Mouse (Mus musculus): ENCODE data around the gene Pfkfb4. TPM values are rescaled to one million over a fixed set of nuclear protein-coding genes. Genes with fewer than 3 reads are reported as not detected.

The Pfkfb4 gene
- 1 to 10 TPM; 2.3 to 2.7 TPM for total RNA-seq (2021)

- DNase-seq (ENCODE audit: low spot score) = peak; percentile 96
- intact Hi-C loops (cut with DNase I) = no loop called here
Measured at GRCm38 (mm10) chr9:108991428-108992084, at the start of gene Pfkfb4. TSS of gene Pfkfb4 (plus strand) at chr9:108991778.

GRCm38 (mm10) chr9:108945111-108945510, 46.5 kb upstream of the Pfkfb4 start:
- no peak for DNase-seq (ENCODE audit: low spot score)
- intact Hi-C loops (cut with DNase I) = no loop called here

GRCm38 (mm10) chr9:108945608-108946007, 46.0 kb upstream of the Pfkfb4 start:
- intact Hi-C loops (cut with DNase I) = no loop called here
- no peak for DNase-seq (ENCODE audit: low spot score)

DNA sequence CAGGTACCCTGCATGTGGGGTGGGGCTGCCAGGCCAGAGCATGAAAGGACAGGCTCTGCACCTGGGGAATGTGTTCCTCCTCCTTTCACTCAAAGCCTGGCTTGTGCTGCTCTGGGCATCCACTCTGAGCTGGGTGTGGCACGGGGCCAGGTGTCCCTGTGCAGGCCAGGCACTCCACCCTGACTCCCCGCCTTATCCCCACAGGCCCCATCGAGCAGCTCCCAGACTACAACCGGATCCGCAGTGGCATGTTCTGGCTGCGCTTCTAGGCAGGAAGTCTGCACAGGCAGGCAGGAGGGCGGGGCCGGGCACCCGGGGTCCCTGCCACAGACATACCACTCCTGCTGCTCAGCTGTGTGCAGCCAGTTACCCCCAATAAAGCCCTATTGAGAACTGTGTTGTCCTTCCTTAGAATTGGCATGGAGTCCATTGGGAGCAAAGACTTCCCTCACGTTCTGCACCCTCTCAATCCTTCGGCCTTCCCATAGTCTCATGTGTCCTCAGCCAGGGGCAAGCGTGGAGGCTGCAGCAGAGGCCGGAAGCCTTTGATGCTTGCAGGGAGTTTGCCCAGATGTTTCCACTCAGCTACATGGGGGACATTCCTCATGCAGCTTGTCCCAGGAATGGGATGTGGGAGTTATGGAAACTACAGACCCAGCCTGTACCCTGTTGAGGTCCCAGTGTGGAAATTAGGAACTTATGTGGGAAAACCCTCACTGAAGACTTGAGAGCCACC, 42.2 kb upstream of the Pfkfb4 start:
- DNase-seq (ENCODE audit: low spot score) = peak; percentile 16
- intact Hi-C loops (cut with DNase I) = no loop called here

GRCm38 (mm10) chr9:108949967-108950728, 41.4 kb upstream of the Pfkfb4 start:
- intact Hi-C loops (cut with DNase I) = no loop called here
- DNase-seq (ENCODE audit: low spot score) = no peak

DNA sequence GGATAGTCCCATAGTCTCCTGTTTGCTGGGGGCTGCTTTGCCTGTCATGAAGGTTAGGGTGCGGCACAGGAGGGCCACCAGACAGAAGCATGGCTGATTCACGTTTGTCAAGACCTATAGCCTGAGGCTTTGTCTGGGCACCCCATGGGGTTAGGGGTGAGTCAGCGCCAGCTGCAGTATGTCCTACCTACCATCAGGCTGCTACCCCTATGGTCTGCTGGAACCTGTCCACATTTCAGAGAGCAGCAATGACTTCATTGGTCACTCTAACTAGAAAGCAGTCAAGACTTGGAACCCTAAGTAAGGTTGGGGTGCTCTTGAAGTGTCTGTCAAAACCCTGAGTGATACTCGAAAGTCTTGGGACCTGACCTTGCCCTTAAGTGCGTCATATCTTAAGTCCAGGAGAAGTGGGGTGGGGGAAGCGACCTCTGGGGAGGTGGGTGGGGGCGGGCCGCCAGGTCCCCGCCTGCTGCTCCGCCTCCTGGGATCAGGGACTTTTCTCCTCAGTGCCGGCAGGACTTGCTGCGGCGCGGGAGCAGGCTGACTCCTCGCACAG, 38.4 kb upstream of the Pfkfb4 start, which contains the start of gene Col7a1:
Gene Col7a1, plus strand, starts transcription at position 506 of the 556 bp plus-strand sequence.
- intact Hi-C loops (cut with DNase I) = no loop called here
- no peak for DNase-seq (ENCODE audit: low spot score)

DNA sequence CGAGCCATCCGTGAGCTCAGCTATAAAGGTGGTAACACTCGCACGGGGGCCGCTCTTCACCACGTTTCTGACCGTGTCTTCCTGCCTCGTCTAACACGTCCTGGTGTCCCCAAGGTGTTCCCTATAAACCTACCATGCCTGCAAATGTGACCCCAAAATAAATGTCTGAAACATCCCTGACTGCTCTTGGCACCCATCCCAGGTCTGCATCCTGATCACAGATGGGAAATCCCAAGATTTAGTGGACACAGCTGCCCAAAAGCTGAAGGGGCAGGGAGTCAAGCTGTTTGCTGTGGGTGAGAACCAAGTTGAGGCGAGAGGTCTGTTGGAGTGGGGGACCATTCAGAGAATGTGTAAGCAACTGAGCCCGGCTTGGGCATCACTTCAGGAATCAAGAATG, 36.3 kb upstream of the Pfkfb4 start:
- no peak for DNase-seq (ENCODE audit: low spot score)
- intact Hi-C loops (cut with DNase I) = no loop called here

- intact Hi-C loops (cut with DNase I) = no loop called here
- DNase-seq (ENCODE audit: low spot score) = no peak
Measured at GRCm38 (mm10) chr9:108955846-108956245, 35.7 kb upstream of the Pfkfb4 start.

- no peak for DNase-seq (ENCODE audit: low spot score)
- intact Hi-C loops (cut with DNase I) = no loop called here
Measured at GRCm38 (mm10) chr9:108963577-108963976, 28.0 kb upstream of the Pfkfb4 start.

GRCm38 (mm10) chr9:108964338-108964737, 27.2 kb upstream of the Pfkfb4 start:
- no peak for DNase-seq (ENCODE audit: low spot score)
- intact Hi-C loops (cut with DNase I) = no loop called here

DNA sequence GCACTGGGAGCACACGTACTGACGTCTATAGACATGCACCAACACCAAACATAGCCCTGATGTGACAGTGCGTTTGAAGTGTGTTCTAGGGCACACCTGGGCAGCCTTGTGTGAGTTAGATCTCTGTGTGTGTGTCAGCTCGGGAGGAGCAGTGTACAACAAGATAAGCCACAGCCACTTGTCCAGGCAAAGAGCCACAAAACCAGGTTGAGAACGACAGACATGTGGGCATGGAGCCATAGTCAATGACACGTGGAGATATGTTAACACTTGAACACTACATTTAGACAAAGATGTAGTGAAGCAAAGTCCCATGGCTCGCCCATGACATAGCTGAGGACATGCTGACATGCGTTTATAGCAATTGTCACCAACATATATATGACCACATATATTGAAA, 21.0 kb upstream of the Pfkfb4 start:
- no peak for DNase-seq (ENCODE audit: low spot score)
- intact Hi-C loops (cut with DNase I) = no loop called here

DNA sequence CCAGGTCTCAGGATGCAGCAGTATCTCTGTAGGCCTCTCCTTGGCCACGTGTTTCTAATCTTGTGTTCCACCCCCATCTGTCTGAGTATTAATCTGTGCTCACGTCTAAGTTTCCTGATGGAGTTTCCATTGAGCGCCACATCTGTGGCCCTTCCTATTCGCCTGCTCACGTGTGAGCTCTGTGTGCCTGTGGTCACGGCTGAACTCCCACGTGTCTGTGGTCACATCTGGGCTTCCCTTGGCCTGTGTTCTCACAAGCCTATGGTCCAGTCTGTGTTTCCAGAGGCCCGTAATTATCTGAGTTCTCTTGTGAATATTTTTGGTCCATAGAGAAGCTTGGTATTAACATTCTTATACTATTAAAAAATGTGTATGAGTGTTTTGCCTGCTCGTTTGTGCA, 15.1 kb upstream of the Pfkfb4 start:
- no peak for DNase-seq (ENCODE audit: low spot score)
- intact Hi-C loops (cut with DNase I) = no loop called here

- intact Hi-C loops (cut with DNase I) = no loop called here
- DNase-seq (ENCODE audit: low spot score) = no peak
Measured at GRCm38 (mm10) chr9:108977966-108978365, 13.6 kb upstream of the Pfkfb4 start.

DNA sequence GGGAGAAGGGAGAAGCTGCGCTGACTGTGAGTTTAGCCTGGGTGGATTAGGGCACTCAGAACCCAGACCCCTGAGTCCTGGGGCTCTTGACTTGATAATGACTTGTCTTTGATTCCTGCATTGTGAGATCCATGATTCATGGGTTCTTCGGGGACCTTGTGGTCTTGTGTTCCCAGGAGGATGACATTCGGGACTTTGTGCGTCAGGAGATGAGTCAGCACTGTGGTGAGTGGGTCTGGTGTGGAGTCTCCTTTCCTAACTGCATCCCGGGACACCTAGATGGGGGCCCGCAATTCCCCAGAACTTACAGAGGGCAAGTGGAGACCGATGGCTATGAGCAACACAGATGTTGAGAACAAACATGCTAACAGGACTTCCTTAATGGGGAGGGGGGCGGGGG, 9.1 kb upstream of the Pfkfb4 start:
- intact Hi-C loops (cut with DNase I) = no loop called here

DNA sequence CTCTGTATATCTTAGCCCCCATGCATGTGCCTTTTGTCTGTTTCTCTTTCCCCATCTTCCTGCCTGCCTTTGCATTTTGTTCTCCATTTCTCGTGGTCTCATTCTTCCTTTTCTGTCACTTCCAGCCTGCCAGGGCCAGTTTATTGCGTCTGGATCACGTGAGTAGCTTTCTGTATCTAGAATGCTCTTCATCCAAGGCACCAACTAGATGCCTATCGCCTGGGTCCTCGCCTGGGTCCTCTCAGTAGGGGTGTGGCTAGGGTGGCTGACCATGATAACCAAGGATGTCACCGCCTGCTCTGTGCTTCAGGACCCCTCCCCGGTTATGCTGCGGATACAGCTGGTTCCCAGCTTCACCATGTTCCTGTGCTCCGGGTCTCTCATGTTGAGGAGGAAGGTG, 8.4 kb upstream of the Pfkfb4 start:
- intact Hi-C loops (cut with DNase I) = no loop called here
- DNase-seq (ENCODE audit: low spot score) = no peak

More for the DNA sequence above, 9.1 kb upstream of the Pfkfb4 start:
- DNase-seq (ENCODE audit: low spot score) = no peak

DNA sequence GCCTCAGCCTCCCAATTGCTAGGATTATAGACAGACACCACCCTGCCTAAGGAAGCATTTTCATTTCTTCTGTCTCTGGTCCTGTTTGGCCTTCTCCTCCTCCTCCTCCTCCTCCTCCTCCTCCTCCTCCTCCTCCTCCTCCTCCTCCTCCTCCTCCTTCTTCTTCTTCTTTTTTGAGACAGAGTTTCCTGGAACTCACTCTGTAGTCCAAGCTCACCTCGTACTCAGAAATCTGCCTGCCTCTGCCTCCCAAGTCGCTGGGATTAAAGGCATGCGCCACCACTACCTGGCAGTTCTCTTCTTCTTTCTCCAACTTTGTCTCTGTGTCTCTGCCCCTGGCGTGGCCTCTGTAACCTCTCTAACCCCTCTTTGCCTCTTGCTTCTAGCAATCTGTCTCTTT, 5.9 kb upstream of the Pfkfb4 start, which contains the start of gene Ucn2:
Gene Ucn2, plus strand, starts transcription at position 301 of the 400 bp plus-strand sequence.
- DNase-seq (ENCODE audit: low spot score) = no peak
- intact Hi-C loops (cut with DNase I) = no loop called here

DNA sequence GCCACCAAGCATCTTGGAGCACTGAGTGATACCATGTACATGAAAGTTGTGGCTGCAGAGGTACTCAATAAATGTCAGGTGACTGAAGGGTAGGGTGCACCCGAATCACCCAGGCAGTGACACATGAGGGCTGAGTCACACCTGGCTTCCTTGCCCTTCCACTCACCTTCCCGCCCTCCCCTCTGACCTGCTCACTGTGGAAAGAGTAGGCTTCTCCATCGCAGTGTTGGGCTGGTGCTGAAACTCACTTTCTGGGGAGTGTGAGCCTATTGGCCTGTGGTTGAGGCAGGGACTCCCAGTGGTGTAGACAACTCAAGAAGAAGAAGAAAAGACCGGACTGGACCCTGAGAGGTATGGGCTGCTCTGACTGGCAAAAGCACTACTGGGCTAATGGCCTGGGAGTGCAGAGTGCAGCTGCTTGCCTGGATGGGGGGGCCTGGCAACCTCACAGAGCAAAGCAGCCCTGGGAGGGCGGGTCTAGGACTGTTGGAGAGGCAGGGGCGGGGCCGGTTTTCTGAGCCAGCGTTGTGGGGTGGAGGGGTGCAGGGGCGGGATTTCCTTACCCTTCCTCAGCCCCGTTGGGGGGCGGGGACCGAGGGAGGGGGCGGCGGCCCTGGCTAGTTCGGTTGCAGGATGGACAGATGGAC, 3.8 kb upstream of the Pfkfb4 start:
- DNase-seq (ENCODE audit: low spot score) = peak; percentile 36
- intact Hi-C loops (cut with DNase I) = no loop called here

DNA sequence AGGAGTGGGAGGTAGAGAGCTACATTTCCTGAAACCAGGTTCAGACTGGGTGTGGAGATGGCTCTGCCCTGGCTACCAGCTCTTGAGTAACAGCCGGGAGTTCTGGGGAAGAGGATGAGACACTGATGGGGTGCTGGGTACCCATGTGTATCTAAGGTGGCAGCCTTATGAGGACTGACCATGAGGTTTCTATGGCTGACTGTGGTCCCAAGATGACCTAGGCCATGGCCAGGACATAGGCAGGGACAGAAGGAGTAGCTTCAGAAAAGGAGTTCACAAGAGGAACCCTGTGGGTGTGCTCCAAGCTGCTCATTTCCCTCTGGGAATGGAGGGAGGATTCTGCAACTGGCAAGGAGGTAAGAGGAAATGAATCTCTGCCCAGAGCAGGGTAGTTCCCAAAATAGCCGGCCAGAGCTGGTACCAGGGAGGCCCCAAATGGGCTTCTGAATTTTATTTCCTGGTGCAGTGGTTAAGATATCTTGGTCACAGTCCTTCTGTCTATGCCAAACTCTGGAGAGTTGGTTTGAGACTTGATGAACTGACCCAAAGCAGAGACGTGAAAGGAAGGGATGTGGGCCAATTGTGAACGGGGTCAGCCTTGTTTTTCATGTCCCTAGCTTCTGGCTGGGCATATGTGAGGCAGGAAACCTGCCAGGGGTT, 1.6 kb upstream of the Pfkfb4 start:
- intact Hi-C loops (cut with DNase I) = no loop called here
- no peak for DNase-seq (ENCODE audit: low spot score)

- intact Hi-C loops (cut with DNase I) = no loop called here
- no peak for DNase-seq (ENCODE audit: low spot score)
Measured at GRCm38 (mm10) chr9:108990462-108990820, 1.1 kb upstream of the Pfkfb4 start.

DNA sequence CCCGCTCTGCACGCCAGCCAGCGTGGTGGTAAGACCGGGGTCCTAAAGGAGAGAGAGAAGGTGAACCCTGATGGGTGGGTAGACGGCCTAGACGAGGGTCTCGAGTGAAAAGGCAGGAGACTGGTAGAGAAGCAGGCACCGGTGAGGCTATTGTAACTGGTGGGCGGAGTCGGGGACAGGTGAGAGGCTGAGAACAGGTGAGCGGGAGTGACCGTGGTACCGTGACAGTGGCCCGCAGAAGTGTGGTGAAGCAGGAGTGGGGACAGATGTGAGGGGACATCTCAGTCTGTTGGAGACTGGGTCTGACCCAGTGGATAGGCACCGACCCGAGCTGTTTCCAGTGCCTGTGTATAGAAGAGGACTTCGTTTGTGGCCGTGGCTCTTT, 499 bp downstream of the Pfkfb4 start:
- intact Hi-C loops (cut with DNase I) = no loop called here
- DNase-seq (ENCODE audit: low spot score) = no peak

Data from heart, postnatal 25 days (tissue).